Mouse (Mus musculus): ENCODE data around the gene Tmem198. TPM values are rescaled to one million over a fixed set of nuclear protein-coding genes. Genes with fewer than 3 reads are reported as not detected.

The Tmem198 gene
- polyA plus RNA-seq (2015; fragmentation: Nextera tagmentation; extraction: Ambion mirVana): 0.39 and 0.80 TPM in 2 replicates

GRCm38 (mm10) chr1:75478916-75479634, at the start of gene Tmem198, which contains the start of gene Chpf:
TSS of gene Tmem198 (plus strand) at chr1:75479532.
TSS of gene Chpf (minus strand) at chr1:75479307.
- Histone ChIP-seq H3K27me3 (peaks cover 74% of the 10 kb centered on the region), H3K4me1 (replicated peaks) (peaks cover 30% of the 10 kb centered on the region), H3K4me3 (peak within 1 kb of the TSS; percentile 85), H3K4me2 (peak within 1 kb of the TSS; percentile 91), H3K27ac (peak within 1 kb of the TSS; percentile 92), H3K9ac (peak within 1 kb of the TSS; percentile 74), H3K9me3 (replicated peaks) (no peaks in the 10 kb centered on the region), H3K36me3 (peaks cover 20% of the 10 kb centered on the region)
- under 1% methylated on average over 53 of the region's 76 CpGs for WGBS
- peak; percentile 90 for ATAC-seq (replicated peaks; ENCODE audit: insufficient number of reproducible peaks, insufficient read depth, low FRiP score, low read depth)

- peak; percentile 73 for ATAC-seq (replicated peaks; ENCODE audit: insufficient number of reproducible peaks, insufficient read depth, low FRiP score, low read depth)
- H3K4me2 ChIP-seq: peak within 1 kb of the TSS; percentile 81
Observed at GRCm38 (mm10) chr1:75435475-75436328, 43.6 kb upstream of the Tmem198 start, which contains the start of gene Gmppa. TSS of gene Gmppa (plus strand) at chr1:75435930.

GRCm38 (mm10) chr1:75438782-75439181, 40.5 kb upstream of the Tmem198 start:
- H3K27ac ChIP-seq: no peak overlapping the region
- H3K9me3 ChIP-seq (replicated peaks): no peaks in the 10 kb centered on the region
- H3K4me2 ChIP-seq: no peak overlapping the region
- WGBS: 81% methylated on average over 8 of the region's 9 CpGs
- peaks cover 24% of the 10 kb centered on the region for H3K4me1 ChIP-seq (replicated peaks)
- peaks cover 12% of the 10 kb centered on the region; the same call in 1 of the 2 replicates for H3K36me3 ChIP-seq
- no peak overlapping the region for H3K9ac ChIP-seq
- no peaks in the 10 kb centered on the region for H3K27me3 ChIP-seq
- no peak for ATAC-seq (replicated peaks; ENCODE audit: insufficient number of reproducible peaks, insufficient read depth, low FRiP score, low read depth)
- no peak overlapping the region for H3K4me3 ChIP-seq

More at GRCm38 (mm10) chr1:75435475-75436328, 43.6 kb upstream of the Tmem198 start, which contains the start of gene Gmppa:
- Histone ChIP-seq H3K9me3 (replicated peaks) (no peaks in the 10 kb centered on the region), H3K4me1 (replicated peaks) (peaks cover 24% of the 10 kb centered on the region), H3K27ac (peak within 1 kb of the TSS; percentile 74), H3K27me3 (no peaks in the 10 kb centered on the region), H3K36me3 (peaks cover 11% of the 10 kb centered on the region; the same call in 1 of the 2 replicates), H3K4me3 (peak within 1 kb of the TSS; percentile 63), H3K9ac (peak within 1 kb of the TSS; percentile 72)
- 6% methylated on average over 28 of the region's 28 CpGs for WGBS

DNA sequence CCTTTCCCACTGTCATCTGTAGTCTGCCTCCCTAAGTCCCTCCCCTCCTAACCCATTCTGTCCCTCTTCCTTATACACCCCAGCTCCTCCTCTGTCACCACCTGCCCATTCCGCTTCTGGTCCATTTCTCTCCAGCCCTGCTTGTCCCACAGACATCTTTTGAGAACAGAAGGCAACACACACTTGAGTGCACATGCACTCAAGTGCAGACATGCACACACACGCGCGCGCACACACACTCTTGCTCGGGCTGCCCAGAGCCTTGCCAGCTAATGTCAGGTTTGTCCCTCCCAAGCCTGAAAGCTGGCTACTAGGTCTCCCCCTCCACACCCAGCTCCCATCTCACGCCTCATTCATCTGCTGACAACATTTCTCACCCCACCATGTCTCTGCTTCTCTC, 38.7 kb upstream of the Tmem198 start:
- WGBS: 87% methylated on average over 7 of the region's 7 CpGs
- ATAC-seq (replicated peaks; ENCODE audit: insufficient number of reproducible peaks, insufficient read depth, low FRiP score, low read depth): no peak
- H3K4me3 ChIP-seq: no peak overlapping the region

DNA sequence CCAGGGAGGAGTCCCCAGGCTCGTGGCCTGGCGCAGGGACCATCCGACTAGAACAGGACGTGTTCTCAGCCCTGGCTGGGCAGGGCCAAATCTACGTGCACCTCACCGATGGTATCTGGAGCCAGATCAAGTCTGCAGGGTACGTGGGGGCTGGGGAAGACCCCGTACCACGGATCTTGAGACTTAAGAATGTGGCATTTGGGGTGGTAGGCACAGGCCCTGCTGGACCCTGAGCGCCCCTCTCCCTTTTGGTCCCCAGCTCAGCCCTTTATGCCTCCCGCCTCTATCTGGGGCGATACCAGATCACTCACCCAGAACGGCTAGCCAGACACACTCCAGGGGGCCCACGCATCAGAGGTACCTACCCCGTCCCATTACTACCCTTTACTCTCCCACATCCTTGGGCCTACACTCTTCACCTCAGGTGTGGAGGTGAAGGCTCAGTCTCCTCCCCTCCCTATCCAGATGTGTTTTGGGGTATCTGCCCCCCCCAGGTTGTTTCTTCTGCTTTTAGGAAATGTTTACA, 37.8 kb upstream of the Tmem198 start:
- WGBS: 89% methylated on average over 15 of the region's 15 CpGs
- Histone ChIP-seq H3K4me1 (replicated peaks) (peaks cover 38% of the 10 kb centered on the region), H3K27ac (no peak overlapping the region), H3K4me3 (no peak overlapping the region), H3K27me3 (peaks cover 15% of the 10 kb centered on the region), H3K9me3 (replicated peaks) (no peaks in the 10 kb centered on the region), H3K36me3 (peaks cover 12% of the 10 kb centered on the region; the same call in 1 of the 2 replicates), H3K9ac (no peak overlapping the region), H3K4me2 (no peak overlapping the region)
- ATAC-seq (replicated peaks; ENCODE audit: insufficient number of reproducible peaks, insufficient read depth, low FRiP score, low read depth): no peak

More for the DNA sequence above, 38.7 kb upstream of the Tmem198 start:
- H3K27me3 ChIP-seq: peaks cover 7% of the 10 kb centered on the region
- H3K4me1 ChIP-seq (replicated peaks): peaks cover 35% of the 10 kb centered on the region
- H3K9ac ChIP-seq: no peak overlapping the region
- no peak overlapping the region for H3K27ac ChIP-seq
- H3K9me3 ChIP-seq (replicated peaks): no peaks in the 10 kb centered on the region
- H3K36me3 ChIP-seq: peaks cover 12% of the 10 kb centered on the region; the same call in 1 of the 2 replicates
- H3K4me2 ChIP-seq: no peak overlapping the region

GRCm38 (mm10) chr1:75442171-75442570, 37.2 kb upstream of the Tmem198 start:
- H3K27me3 ChIP-seq: peaks cover 22% of the 10 kb centered on the region
- no peak overlapping the region for H3K27ac ChIP-seq
- H3K4me1 ChIP-seq (replicated peaks): peaks cover 38% of the 10 kb centered on the region
- 77% methylated on average over 9 of the region's 9 CpGs for WGBS
- H3K36me3 ChIP-seq: peaks cover 12% of the 10 kb centered on the region; the same call in 1 of the 2 replicates
- H3K4me3 ChIP-seq: no peak overlapping the region
- no peak overlapping the region for H3K9ac ChIP-seq
- no peak for ATAC-seq (replicated peaks; ENCODE audit: insufficient number of reproducible peaks, insufficient read depth, low FRiP score, low read depth)
- H3K9me3 ChIP-seq (replicated peaks): no peaks in the 10 kb centered on the region
- no peak overlapping the region for H3K4me2 ChIP-seq

- WGBS: 74% methylated on average over 8 of the region's 8 CpGs
- H3K4me2 ChIP-seq: no peak overlapping the region
- no peak overlapping the region for H3K4me3 ChIP-seq
- H3K4me1 ChIP-seq (replicated peaks): peaks cover 39% of the 10 kb centered on the region
- peaks cover 12% of the 10 kb centered on the region; the same call in 1 of the 2 replicates for H3K36me3 ChIP-seq
- H3K9ac ChIP-seq: no peak overlapping the region
- H3K27ac ChIP-seq: no peak overlapping the region
- H3K27me3 ChIP-seq: peaks cover 27% of the 10 kb centered on the region
- ATAC-seq (replicated peaks; ENCODE audit: insufficient number of reproducible peaks, insufficient read depth, low FRiP score, low read depth): no peak
- H3K9me3 ChIP-seq (replicated peaks): no peaks in the 10 kb centered on the region
Observed at GRCm38 (mm10) chr1:75442811-75443210, 36.5 kb upstream of the Tmem198 start.

DNA sequence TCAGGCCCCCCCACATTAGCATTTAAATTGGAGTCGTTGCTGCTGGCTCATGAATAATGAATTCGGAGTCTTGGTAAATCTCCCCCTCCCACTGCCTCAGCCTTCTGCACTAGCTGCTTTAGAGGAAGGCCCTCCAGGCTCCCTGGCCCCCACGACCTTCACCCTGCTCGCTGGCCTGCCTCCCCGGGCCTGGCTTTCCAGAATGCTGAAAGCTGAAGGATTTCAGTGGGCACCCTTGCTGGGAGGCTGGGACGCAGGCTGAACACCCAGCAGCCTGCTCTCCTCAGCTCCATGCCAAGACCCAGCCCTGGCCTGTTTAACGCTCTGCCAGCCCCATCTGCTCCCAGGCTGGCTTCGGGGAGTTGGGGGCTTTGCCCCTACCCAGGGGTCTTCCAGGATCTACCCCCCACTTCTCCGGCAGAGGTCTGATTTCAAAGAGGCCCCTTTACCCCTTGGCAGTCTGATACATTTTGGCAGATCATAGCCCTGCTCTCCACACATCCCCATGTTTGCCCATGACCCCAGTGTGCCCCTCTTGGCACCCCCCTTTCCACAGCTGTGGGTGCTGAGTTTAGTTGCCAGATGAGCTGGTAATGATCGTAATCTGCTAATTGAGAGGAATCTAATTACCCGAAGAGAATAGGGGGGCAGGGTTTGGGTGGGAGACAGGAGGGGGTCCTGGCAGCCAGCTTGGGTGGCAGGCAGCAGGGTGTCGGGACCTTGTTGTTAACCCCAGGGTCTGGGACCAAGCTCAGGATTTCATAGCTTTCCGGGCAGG, 35.9 kb upstream of the Tmem198 start:
- Histone ChIP-seq H3K9ac (no peak overlapping the region), H3K27me3 (peaks cover 34% of the 10 kb centered on the region), H3K27ac (no peak overlapping the region), H3K9me3 (replicated peaks) (no peaks in the 10 kb centered on the region), H3K36me3 (peaks cover 12% of the 10 kb centered on the region; the same call in 1 of the 2 replicates), H3K4me2 (no peak overlapping the region), H3K4me1 (replicated peaks) (peaks cover 45% of the 10 kb centered on the region), H3K4me3 (no peak overlapping the region)
- ATAC-seq (replicated peaks; ENCODE audit: insufficient number of reproducible peaks, insufficient read depth, low FRiP score, low read depth): no peak
- 59% methylated on average over 13 of the region's 13 CpGs for WGBS

DNA sequence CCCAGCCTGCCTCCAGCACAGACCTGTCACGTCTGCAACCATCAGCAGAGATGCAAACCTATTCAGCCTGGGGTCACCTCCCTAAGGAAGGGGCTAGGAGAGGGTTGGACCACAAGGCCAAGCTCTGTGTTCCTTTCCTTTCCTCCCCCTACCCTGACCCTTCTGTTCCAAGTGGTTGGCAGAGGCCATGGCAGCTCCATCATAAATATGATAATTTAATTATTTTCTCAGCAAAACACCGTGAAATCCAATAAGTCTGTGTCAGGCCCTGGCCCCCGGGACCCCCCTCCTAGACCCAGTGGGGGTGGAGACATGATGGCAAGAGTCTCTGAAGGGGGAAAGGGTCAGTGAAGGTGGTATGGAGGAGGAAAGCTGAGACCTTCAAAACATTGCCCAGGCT, 35.1 kb upstream of the Tmem198 start:
- H3K36me3 ChIP-seq: peaks cover 12% of the 10 kb centered on the region; the same call in 1 of the 2 replicates
- H3K9me3 ChIP-seq (replicated peaks): no peaks in the 10 kb centered on the region
- no peak overlapping the region for H3K4me3 ChIP-seq
- 49% methylated on average over 3 of the region's 3 CpGs for WGBS
- no peak overlapping the region for H3K4me2 ChIP-seq
- H3K27ac ChIP-seq: no peak overlapping the region
- H3K4me1 ChIP-seq (replicated peaks): peaks cover 48% of the 10 kb centered on the region
- no peak for ATAC-seq (replicated peaks; ENCODE audit: insufficient number of reproducible peaks, insufficient read depth, low FRiP score, low read depth)
- peaks cover 41% of the 10 kb centered on the region for H3K27me3 ChIP-seq
- no peak overlapping the region for H3K9ac ChIP-seq

DNA sequence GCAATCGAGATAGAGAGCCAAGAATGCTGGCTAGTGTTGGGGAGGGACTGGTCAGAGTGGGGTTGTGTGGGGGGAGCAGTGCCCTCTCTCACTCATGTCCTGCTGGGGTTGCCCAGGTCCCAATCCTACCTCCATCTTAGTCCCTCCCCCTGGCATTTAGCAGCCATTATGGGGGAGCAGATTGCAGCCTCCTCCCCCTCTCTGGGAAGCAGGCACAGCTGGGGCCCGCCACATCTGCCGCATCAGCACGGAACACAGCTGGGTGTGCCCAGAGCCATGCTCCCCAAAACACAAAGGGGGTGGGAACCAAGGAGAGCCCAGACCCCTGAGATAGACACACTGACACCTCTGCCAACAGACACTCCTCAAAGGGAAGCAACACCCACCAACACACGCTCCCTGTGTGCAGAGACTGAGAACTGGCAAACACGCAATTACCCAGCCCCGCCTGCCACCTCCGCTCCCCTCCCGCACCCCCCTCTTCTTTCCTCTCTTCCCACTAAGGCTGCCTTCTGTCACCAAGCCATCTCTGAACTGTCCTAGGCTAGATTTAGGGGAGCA, 34.1 kb upstream of the Tmem198 start:
- H3K9ac ChIP-seq: 0 out of 2 replicates have a peak overlapping the region, but pooled peaks have one; percentile 14
- no peak overlapping the region for H3K4me3 ChIP-seq
- H3K27me3 ChIP-seq: peaks cover 52% of the 10 kb centered on the region
- peaks cover 12% of the 10 kb centered on the region; the same call in 1 of the 2 replicates for H3K36me3 ChIP-seq
- H3K27ac ChIP-seq: no peak overlapping the region
- peak; percentile 7; the same call in 1 of the 2 replicates for ATAC-seq (replicated peaks; ENCODE audit: insufficient number of reproducible peaks, insufficient read depth, low FRiP score, low read depth)
- H3K9me3 ChIP-seq (replicated peaks): no peaks in the 10 kb centered on the region
- H3K4me1 ChIP-seq (replicated peaks): peaks cover 57% of the 10 kb centered on the region
- peak overlapping the region; percentile 60; the same call in 1 of the 2 replicates for H3K4me2 ChIP-seq
- WGBS: 13% methylated on average over 9 of the region's 9 CpGs
